Mouse (Mus musculus) thymus, postnatal 14 days (tissue): ENCODE data around the gene Olfr113.
"Not testable (repeated sequence)": the region's sequence is repeated elsewhere in the genome, so short reads cannot be mapped to it uniquely, and the experiment has no call there.

ENCODE experiments used
- DNase-seq: peaks from one replicate; pipeline ENCODE4 v3.0.0; 2021

Olfr113 gene

DNA sequence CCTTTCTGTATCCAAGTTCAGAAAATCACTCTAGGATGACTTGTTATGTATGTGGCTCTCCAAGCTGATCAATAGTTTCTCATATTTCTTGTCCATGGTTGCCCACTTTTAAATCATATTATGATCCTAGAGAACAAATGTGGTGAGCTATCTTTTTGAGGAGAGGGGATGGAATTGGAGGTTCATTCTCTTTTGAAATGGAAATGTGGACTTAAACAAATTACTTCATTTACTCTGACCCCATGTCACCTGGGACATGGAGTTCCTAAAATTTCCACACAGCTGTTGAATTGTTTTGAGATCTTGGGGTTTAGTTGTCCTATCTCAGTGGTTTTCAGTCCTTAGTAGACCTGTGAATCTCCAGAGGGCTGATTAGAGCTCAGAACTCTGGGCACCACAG is at the start of gene Olfr113:
TSS of gene Olfr113 (minus strand) at position 101 of the 400 bp plus-strand sequence.
- DNase-seq, result no peak

DNA sequence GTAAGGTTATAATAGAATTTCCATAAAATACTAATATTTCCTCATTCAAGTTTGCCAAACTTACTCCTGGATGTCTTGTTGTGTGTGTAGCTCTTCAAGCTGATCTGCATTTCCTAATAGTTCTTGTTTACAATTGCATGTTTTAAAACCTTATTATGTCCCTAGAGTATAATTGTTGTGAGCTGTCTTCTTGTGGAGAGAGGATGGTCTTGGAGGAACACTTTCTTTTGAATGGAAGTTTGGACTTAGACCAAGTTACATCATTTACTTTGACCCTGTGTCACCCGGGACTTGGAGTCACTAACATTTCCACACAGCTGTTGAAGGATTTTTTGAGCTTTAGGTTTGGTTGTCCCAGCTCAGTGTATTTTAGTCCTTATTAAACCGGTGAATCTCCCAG is 49.5 kb upstream of the Olfr113 start, which contains the start of the genes Olfr115 and Olfr116:
TSS of gene Olfr115 (minus strand) at position 101 of the 400 bp plus-strand sequence.
TSS of gene Olfr116 (minus strand) at position 191 of the 400 bp plus-strand sequence.
- no peak for DNase-seq

- no peak for DNase-seq
Measured at GRCm38 (mm10) chr17:37592643-37593042, 15.2 kb upstream of the Olfr113 start, which contains the start of gene Olfr114. TSS of gene Olfr114 (minus strand) at chr17:37592743.

GRCm38 (mm10) chr17:37569351-37569750 is 8.1 kb downstream of the Olfr113 start, which contains the start of gene Olfr112:
TSS of gene Olfr112 (minus strand) at chr17:37569451.
- DNase-seq, result no peak

DNA sequence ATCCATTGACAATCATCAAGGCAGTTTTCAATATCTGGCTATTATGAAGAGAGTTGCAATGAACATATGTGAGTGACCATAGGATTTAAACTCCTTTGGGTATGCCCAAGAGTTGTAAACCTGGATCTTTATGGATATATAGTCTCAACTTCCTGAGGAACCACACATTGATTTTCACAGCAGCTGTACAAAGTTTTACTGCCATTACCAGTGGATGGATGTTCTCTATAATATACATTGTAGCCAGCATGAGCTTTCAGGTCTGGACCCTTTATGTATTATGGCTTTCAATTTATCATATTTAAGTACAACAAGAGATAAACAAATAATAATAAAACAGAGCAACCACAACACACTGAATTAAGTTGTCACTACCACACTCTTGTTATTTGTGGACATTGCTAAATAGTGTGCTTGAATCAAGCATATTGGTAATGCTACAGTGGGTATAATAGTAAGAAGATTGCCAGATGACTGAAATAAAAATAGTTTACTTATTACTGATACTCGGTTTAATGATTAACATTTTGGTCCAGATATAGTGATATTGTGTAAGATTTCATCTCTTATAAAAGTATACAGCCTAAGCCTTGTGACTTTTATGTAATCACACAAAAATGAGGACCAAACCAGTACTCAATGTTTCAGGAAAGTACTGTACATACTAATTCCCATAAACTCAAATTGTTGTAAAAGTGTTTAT is 18.4 kb downstream of the Olfr113 start:
- no peak for DNase-seq

DNA sequence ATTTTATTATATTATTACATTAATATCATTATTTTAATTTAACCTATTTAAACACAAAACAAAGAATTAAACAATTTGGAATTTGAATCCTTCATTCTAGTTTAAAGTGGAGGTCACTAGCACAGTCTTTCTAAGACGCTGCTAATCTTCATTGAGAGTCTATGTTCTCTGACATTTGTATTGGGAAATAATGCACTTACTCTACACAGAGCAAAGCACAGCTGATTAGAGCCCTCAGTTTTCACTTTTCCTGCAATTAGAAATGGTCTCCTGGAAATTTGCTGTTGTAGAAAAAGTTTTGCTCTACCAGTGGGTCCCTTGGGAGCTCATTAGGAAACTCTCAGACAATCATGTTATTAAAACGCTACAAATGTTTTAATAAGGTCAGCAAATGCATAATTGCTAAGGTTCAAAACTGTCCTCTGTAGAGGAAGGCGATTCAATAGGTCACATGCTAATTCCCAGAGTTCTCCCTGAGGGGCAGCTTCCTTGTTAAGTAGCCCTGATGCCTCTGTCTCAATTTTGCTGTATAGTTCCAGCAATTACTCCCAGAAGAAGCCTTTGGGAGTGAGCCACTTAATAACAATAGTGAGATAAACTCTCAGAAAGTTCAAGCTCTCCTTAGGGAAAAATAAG is 33.5 kb downstream of the Olfr113 start:
- DNase-seq, result no peak

DNA sequence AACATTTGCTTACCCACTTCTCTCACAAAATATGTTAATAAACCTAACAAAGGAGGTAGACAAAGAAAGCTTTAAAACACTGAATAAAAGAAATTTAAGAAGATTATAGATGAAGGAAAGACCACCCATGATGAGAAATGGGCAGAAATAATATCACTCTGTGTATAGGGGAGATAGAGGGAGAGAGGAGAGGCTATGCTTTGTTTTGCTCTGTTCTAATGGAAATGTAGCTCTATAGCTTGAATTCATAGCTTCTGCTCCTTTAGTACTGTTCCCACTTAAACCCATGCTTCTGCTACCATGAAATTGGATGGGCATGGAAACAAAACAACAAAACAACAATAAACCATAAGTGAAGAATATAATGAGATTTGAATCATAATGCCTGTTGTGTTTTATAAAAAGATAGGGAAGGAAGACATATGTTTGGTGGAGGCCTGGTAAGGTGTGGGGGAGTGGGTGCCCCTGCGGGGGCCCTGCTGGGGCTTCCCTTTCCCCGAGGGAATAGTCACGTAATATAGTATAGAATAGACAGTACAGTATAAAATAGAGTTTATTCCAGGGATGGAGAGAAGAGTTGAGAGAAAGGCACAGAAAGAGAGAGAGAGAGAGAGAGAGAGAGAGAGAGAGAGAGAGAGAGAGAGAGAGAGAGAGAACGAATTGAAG is 35.9 kb downstream of the Olfr113 start:
- no peak for DNase-seq

DNA sequence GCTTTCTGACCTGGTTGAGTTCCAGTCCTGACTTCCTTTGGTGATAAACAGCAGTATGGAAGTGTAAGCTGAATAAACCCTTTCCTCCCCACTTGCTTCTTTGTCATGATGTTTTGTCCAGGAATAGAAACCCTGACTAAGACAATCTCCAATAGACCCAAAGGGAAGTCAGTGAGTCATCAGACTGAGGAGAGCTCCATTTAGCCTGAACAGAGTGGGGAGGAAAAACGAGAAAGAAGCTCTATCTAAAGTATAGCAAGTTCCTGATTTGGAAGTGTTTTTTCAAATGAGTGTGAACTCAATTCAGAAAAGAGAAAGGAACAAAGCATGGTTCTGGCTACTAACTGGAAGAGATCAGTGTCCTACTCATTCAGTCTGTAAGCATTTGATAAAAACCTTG is 39.0 kb downstream of the Olfr113 start:
- not testable (repeated sequence) for DNase-seq

DNA sequence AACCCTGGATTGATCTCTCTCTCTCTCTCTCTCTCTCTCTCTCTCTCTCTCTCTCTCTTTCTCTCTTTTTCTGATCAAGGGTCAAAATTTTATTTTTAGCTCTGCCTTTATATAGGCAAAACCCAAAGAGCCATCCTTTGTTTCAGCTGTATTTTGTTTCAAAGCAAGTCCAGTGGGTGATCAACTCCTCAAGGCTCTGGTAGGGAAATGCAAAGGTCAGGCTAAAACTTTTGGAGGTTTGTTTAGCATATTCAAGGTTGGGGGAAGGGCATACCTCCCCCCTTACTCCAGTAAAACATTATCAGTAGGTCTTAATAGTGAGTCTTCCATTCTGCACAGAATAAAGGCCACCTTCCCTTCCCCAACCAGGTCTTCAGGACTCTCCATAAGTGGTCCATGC is 42.3 kb downstream of the Olfr113 start:
- DNase-seq, result no peak

- DNase-seq, result not testable (repeated sequence)
Measured at GRCm38 (mm10) chr17:37525427-37525826, 52.0 kb downstream of the Olfr113 start.

GRCm38 (mm10) chr17:37524612-37525011 is 52.9 kb downstream of the Olfr113 start:
- not testable (repeated sequence) for DNase-seq
